Mouse (Mus musculus): ENCODE measurements around the gene Podxl2. TPM values are rescaled to one million over a fixed set of nuclear protein-coding genes. Genes with fewer than 3 reads are reported as not detected.

The Podxl2 gene
- polyA plus RNA-seq, 1 experiment from 2014 or later: 72.3 TPM

- H3K4me3 ChIP-seq (replicated peaks): peak overlapping the region; percentile 93
- 0% methylated on average over 32 of the region's 32 CpGs for WGBS
- H3K36me3 ChIP-seq: peaks cover 17% of the 10 kb centered on the region; the same call in 1 of the 2 replicates
- no peaks in the 10 kb centered on the region for H3K9me3 ChIP-seq
- no peaks in the 10 kb centered on the region for H3K27me3 ChIP-seq (replicated peaks)
- H3K27ac ChIP-seq: peak overlapping the region; percentile 87
- H3K9ac ChIP-seq: peak overlapping the region; percentile 67
- peaks cover 20% of the 10 kb centered on the region for H3K4me1 ChIP-seq
- H3K4me2 ChIP-seq: peak overlapping the region; percentile 95
- no peak for ATAC-seq (ENCODE audit: insufficient read depth, low FRiP score, low read depth)
These were observed 32.1 kb downstream of the Podxl2 start for GRCm38 (mm10) chr6:88842731-88843151.

DNA sequence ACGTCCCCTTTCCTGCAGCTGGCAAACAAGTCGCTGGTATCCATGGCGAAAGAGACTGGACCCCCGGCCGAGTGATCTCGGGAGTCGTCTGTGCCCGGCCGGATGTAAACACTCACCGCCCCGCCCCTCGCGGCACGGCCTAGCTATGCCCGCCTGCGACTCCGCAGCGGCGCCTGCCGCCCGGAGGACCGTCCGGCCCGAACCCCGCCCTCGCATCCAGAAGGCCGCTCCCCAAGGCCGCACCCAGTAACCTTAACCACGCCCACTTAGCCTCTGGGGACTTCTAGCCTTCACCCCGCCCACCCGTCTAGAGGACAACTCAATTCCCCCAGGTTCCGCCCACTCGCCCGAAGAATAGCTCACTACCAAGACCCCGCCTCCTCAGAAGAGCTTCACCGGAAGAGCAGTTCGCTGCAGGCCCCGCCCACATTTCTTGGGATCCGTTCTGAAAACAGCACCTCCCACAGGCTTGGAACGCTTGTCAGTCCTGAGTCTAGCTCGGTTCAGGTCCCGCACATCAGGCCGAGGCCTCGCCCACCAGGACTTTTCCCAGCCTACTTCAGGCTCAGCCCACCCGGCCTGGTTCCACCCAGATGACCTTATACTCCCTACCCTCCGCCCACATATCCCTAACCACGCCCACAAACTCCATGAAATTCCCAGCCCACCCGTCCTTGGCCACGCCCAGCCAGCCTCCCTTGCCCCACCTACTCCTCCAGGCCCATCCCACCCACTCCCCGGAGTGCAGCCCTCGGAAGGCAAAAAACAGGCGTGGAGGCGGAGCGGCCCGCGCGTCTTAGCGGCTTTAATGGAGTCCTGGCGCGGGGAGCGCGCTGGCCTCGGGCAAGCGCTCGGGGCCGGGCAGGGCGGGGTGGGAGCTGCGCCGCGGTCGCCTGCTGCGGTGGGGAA lies 32.8 kb downstream of the Podxl2 start, which contains the start of gene Abtb1:
Gene Abtb1 (minus strand): TSS at position 204 of the 909 bp plus-strand sequence.
- peak within 1 kb of the TSS; percentile 93 for H3K4me3 ChIP-seq (replicated peaks)
- peak; percentile 97 for ATAC-seq (ENCODE audit: insufficient read depth, low FRiP score, low read depth)
- WGBS: under 1% methylated on average over 71 of the region's 72 CpGs
- peak within 1 kb of the TSS; percentile 95 for H3K4me2 ChIP-seq
- peaks cover 24% of the 10 kb centered on the region; the same call in 1 of the 2 replicates for H3K36me3 ChIP-seq
- peaks cover 20% of the 10 kb centered on the region for H3K4me1 ChIP-seq
- no peaks in the 10 kb centered on the region for H3K27me3 ChIP-seq (replicated peaks)
- H3K9ac ChIP-seq: peak within 1 kb of the TSS; percentile 90
- H3K27ac ChIP-seq: peak within 1 kb of the TSS; percentile 91
- H3K9me3 ChIP-seq: no peaks in the 10 kb centered on the region

- Histone ChIP-seq H3K9ac (peak overlapping the region; percentile 90), H3K9me3 (no peaks in the 10 kb centered on the region), H3K27me3 (replicated peaks) (no peaks in the 10 kb centered on the region), H3K4me3 (replicated peaks) (peak overlapping the region; percentile 93), H3K36me3 (peaks cover 26% of the 10 kb centered on the region; the same call in 1 of the 2 replicates), H3K4me1 (peaks cover 20% of the 10 kb centered on the region), H3K27ac (peak overlapping the region; percentile 91), H3K4me2 (peak overlapping the region; percentile 95)
- WGBS: under 1% methylated on average over 22 of the region's 22 CpGs
- ATAC-seq (ENCODE audit: insufficient read depth, low FRiP score, low read depth): peak; percentile 6; the same call in 1 of the 2 replicates
These were observed 33.4 kb downstream of the Podxl2 start for GRCm38 (mm10) chr6:88841514-88841780.

DNA sequence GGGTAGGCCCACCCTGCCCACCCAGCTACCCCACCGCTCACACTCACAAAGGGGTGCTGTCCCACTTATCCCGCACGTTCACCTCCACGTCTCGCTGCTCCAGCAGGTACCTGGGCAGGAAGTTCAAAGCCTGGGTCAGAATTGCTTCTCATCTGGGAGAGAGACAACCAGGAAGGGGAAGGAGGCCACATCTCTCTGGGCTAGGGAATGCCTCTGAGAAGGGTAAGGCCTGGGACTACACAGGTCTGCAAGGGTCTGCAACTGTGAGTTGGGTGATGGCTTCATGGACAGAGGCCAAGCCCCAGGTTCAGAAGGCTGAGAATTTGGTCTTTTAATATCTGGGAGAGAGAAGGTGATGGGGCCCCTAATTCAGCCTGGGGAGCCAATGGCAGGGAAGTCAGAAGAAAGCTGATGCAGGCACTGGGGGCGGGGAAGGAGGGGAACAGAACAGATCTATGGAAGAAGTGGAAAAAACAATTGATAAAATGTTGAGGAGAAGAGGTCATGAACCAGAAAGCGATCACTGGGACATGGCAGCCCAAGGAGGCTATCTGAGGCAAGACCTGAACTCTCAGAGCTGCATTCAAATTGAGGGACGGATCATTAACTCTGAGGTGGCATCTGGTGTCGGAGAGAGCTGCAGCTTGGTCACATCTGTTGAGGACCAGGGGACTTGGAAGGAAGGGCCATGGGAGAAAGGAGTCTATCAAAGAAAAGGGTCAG lies 33.9 kb downstream of the Podxl2 start:
- Histone ChIP-seq H3K4me3 (replicated peaks) (peak overlapping the region; percentile 93), H3K27me3 (replicated peaks) (no peaks in the 10 kb centered on the region), H3K4me2 (peak overlapping the region; percentile 95), H3K4me1 (peaks cover 20% of the 10 kb centered on the region), H3K9me3 (no peaks in the 10 kb centered on the region), H3K36me3 (peaks cover 31% of the 10 kb centered on the region; the same call in 1 of the 2 replicates), H3K27ac (peak overlapping the region; percentile 91), H3K9ac (peak overlapping the region; percentile 90)
- no peak for ATAC-seq (ENCODE audit: insufficient read depth, low FRiP score, low read depth)
- WGBS: 53% methylated on average over 9 of the region's 9 CpGs

- Histone ChIP-seq H3K9me3 (no peaks in the 10 kb centered on the region), H3K27me3 (replicated peaks) (no peaks in the 10 kb centered on the region), H3K27ac (no peak overlapping the region), H3K4me1 (peaks cover 20% of the 10 kb centered on the region), H3K9ac (no peak overlapping the region), H3K4me2 (no peak overlapping the region), H3K36me3 (peaks cover 33% of the 10 kb centered on the region; the same call in 1 of the 2 replicates), H3K4me3 (replicated peaks) (peak overlapping the region; percentile 93; the same call in 1 of the 2 replicates)
- WGBS: 71% methylated on average over 3 of the region's 3 CpGs
- ATAC-seq (ENCODE audit: insufficient read depth, low FRiP score, low read depth): no peak
These were observed 34.6 kb downstream of the Podxl2 start for GRCm38 (mm10) chr6:88840211-88840610.

- H3K4me2 ChIP-seq: no peak overlapping the region
- H3K27ac ChIP-seq: no peak overlapping the region
- ATAC-seq (ENCODE audit: insufficient read depth, low FRiP score, low read depth): no peak
- no peak overlapping the region for H3K9ac ChIP-seq
- no peaks in the 10 kb centered on the region for H3K27me3 ChIP-seq (replicated peaks)
- no peak overlapping the region for H3K4me3 ChIP-seq (replicated peaks)
- WGBS: 82% methylated on average over 26 of the region's 26 CpGs
- peaks cover 33% of the 10 kb centered on the region; the same call in 1 of the 2 replicates for H3K36me3 ChIP-seq
- no peaks in the 10 kb centered on the region for H3K9me3 ChIP-seq
- H3K4me1 ChIP-seq: peaks cover 20% of the 10 kb centered on the region
These were observed 35.5 kb downstream of the Podxl2 start for GRCm38 (mm10) chr6:88839135-88839970.

- Histone ChIP-seq H3K4me3 (replicated peaks) (no peak overlapping the region), H3K27me3 (replicated peaks) (no peaks in the 10 kb centered on the region), H3K27ac (no peak overlapping the region), H3K9ac (no peak overlapping the region), H3K36me3 (peaks cover 33% of the 10 kb centered on the region; the same call in 1 of the 2 replicates), H3K9me3 (no peaks in the 10 kb centered on the region), H3K4me1 (peaks cover 20% of the 10 kb centered on the region), H3K4me2 (no peak overlapping the region)
- 91% methylated on average over 10 of the region's 10 CpGs for WGBS
- ATAC-seq (ENCODE audit: insufficient read depth, low FRiP score, low read depth): no peak
These were observed 36.2 kb downstream of the Podxl2 start for GRCm38 (mm10) chr6:88838613-88839012.

- no peak overlapping the region for H3K27ac ChIP-seq
- no peak overlapping the region for H3K9ac ChIP-seq
- no peak overlapping the region for H3K4me3 ChIP-seq (replicated peaks)
- WGBS: 92% methylated on average over 12 of the region's 12 CpGs
- no peaks in the 10 kb centered on the region for H3K27me3 ChIP-seq (replicated peaks)
- ATAC-seq (ENCODE audit: insufficient read depth, low FRiP score, low read depth): no peak
- H3K4me2 ChIP-seq: no peak overlapping the region
- H3K9me3 ChIP-seq: no peaks in the 10 kb centered on the region
- peaks cover 14% of the 10 kb centered on the region for H3K4me1 ChIP-seq
- peaks cover 33% of the 10 kb centered on the region; the same call in 1 of the 2 replicates for H3K36me3 ChIP-seq
These were observed 36.8 kb downstream of the Podxl2 start for GRCm38 (mm10) chr6:88837999-88838398.

- WGBS: 82% methylated on average over 28 of the region's 28 CpGs
- ATAC-seq (ENCODE audit: insufficient read depth, low FRiP score, low read depth): no peak
- no peak overlapping the region for H3K4me2 ChIP-seq
- H3K36me3 ChIP-seq: peaks cover 33% of the 10 kb centered on the region; the same call in 1 of the 2 replicates
- no peak overlapping the region for H3K4me3 ChIP-seq (replicated peaks)
- H3K4me1 ChIP-seq: peaks cover 12% of the 10 kb centered on the region
- H3K27me3 ChIP-seq (replicated peaks): no peaks in the 10 kb centered on the region
- H3K9me3 ChIP-seq: no peaks in the 10 kb centered on the region
- no peak overlapping the region for H3K27ac ChIP-seq
- H3K9ac ChIP-seq: no peak overlapping the region
These were observed 38.5 kb downstream of the Podxl2 start for GRCm38 (mm10) chr6:88836178-88836819.

DNA sequence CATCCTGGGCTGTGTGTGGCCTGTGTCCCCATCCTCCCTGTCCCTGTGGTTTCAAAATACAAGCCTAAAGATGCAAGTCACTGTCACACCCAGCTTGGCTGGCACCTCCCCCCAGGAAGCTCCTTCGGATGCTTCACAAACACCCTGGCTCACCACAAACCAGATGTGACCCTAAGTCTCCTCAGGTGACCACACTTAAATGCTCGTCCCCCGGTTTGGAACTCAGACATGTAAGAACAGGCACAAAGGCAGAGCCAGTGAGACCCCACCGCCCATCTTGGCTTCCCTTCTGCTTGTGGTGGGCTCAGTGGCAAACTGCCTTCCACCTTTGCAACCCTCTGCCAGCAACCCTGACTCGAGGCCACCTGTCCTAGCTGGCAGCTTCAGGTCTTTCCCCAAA lies 39.8 kb downstream of the Podxl2 start:
- ATAC-seq (ENCODE audit: insufficient read depth, low FRiP score, low read depth): no peak; the same call in 1 of the 2 replicates
- WGBS: 70% methylated on average over 5 of the region's 5 CpGs
- Histone ChIP-seq H3K4me1 (0 out of 2 replicates have a peak, but pooled peaks cover 3% of the 10 kb centered on the region), H3K27me3 (replicated peaks) (no peaks in the 10 kb centered on the region), H3K27ac (no peak overlapping the region), H3K4me3 (replicated peaks) (no peak overlapping the region), H3K36me3 (peaks cover 33% of the 10 kb centered on the region; the same call in 1 of the 2 replicates), H3K4me2 (no peak overlapping the region), H3K9me3 (no peaks in the 10 kb centered on the region), H3K9ac (no peak overlapping the region)
